Mouse (Mus musculus): ENCODE results near the gene Lyzl4.

DNA sequence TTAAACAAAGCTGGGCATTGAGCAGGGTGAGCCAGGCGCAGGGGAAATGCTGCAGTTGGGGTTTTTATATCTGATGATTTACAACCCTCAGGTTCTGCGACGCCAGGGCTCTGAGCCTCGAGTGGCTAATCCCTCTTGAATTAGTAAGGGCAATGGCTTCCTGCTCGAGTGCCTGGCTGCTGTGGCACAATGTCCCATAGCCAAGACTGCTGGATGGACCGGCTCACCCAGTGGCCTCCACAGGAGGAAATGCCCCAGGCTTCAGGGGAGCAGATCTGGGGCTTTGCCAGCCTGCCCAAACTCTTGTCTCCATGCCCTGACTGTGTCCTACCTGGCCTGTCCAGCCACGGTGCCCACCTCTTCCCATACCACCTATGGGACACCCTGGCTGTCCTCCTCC is 22.5 kb downstream of the Lyzl4 start:
- no peak for TF ChIP-seq CTCF (IDR thresholded peaks at IDR 0.05; ENCODE audit: low read depth, low read length)
- no peak for TF ChIP-seq POLR2A (IDR thresholded peaks at IDR 0.05; ENCODE audit: extremely low read depth, insufficient read depth, low read length)
